Mouse (Mus musculus) forebrain, embryonic 14.5 days (tissue): ENCODE measurements around the gene 4931414P19Rik. TPM values are rescaled to one million over a fixed set of nuclear protein-coding genes. Genes with fewer than 3 reads are reported as not detected.
A peak's percentile ranks its signal among the peaks of the same experiment; 100 is the strongest.

Experiments used
- ATAC-seq: fragments of 200-750 bp; cut with Nextera tagmentation; 2 replicates; pipeline ENCODE4 v1.8.0; 2017; ENCODE audit warnings: mild to moderate bottlenecking, moderate library complexity
- DNase-seq: peaks from one replicate; pipeline ENCODE4 v3.0.0-alpha.2; 2015; ENCODE audit warnings: low spot score
- H3K27ac ChIP-seq: fragments of 300-500 bp; sonication (generic); 2 replicates; pipeline ENCODE4 v1.5.1; 2014; ENCODE audit warnings: low read depth, mild to moderate bottlenecking, control low read depth, low read length, moderate library complexity
- H3K27me3 ChIP-seq: fragments of 300-500 bp; sonication (generic); replicated peaks from 2 replicates; pipeline ENCODE4 v1.6.1; 2014; ENCODE audit warnings: low read length, control low read depth, mixed read lengths; ENCODE audit not compliant: control insufficient read depth, insufficient read depth
- H3K36me3 ChIP-seq: fragments of 300-500 bp; sonication (generic); 2 replicates; pipeline ENCODE4 v1.6.1; 2014; ENCODE audit warnings: low read length, control low read depth; ENCODE audit not compliant: control insufficient read depth, insufficient read depth
- H3K4me1 ChIP-seq: fragments of 300-500 bp; sonication (generic); 2 replicates; pipeline ENCODE4 v1.6.1; 2014; ENCODE audit warnings: antibody characterized with exemption, low read length, control low read depth; ENCODE audit not compliant: control insufficient read depth, insufficient read depth
- H3K4me2 ChIP-seq: fragments of 300-500 bp; sonication (generic); 2 replicates; pipeline ENCODE4 v1.6.1; 2014; ENCODE audit warnings: mild to moderate bottlenecking, control low read depth, low read length
- H3K4me3 ChIP-seq: fragments of 300-500 bp; sonication (generic); 2 replicates; pipeline ENCODE4 v1.5.1; 2014; ENCODE audit warnings: low read depth, low read length, control low read depth
- H3K9ac ChIP-seq: fragments of 300-500 bp; sonication (generic); 2 replicates; pipeline ENCODE4 v1.6.1; 2014; ENCODE audit warnings: mild to moderate bottlenecking, low read length, control low read depth, moderate library complexity
- H3K9me3 ChIP-seq: fragments of 300-500 bp; sonication (generic); replicated peaks from 2 replicates; pipeline ENCODE4 v1.6.1; 2016; ENCODE audit warnings: low read length, control low read depth, mixed read lengths; ENCODE audit not compliant: control insufficient read depth
- WGBS: fragments of 180-500 bp; shearing (Covaris S2); extraction: QIAGEN DNeasy Blood & Tissue Kit; methylation state at CpG from one replicate; pipeline ENCODE4 v1.1.7; 2014; 5-methylcytosine and 5-hydroxymethylcytosine counted together
- polyA plus RNA-seq: library from polyadenylated mRNA; unstranded; fragments of >200 nt; fragmentation: Nextera tagmentation; extraction: Ambion mirVana; gene quantifications from 2 replicates; pipeline ENCODE4 v1.2.1, GENCODE M21; 2014

4931414P19Rik gene
- polyA plus RNA-seq, 1 experiment from 2014 or later: 6.3 TPM

DNA sequence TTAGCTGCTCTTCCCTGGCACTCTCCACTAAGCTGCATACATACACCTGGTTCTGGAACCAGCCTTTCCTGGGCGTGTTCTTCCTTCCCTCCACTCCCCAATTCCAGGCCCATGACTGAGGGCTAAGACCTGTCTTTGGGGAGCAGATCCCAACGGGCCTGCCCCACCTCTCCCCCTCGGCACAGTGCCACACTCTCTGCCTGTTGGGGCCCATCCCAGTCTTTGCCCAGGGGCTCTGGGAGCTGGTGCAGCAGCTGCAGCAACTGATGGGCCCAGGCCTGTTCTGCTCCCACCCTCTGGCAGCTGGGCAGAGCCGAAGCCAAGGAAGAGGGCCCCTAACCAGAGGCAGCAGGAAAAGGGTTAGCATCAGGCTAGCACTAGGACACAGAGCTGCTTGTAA, 31.5 kb downstream of the 4931414P19Rik start:
- 0 out of 2 replicates have a peak, but pooled peaks cover 10% of the 10 kb centered on the region for H3K27me3 ChIP-seq
- peak overlapping the region; percentile 65 for H3K4me3 ChIP-seq
- peak overlapping the region; percentile 53; the same call in 1 of the 2 replicates for H3K27ac ChIP-seq
- peak overlapping the region; percentile 83 for H3K9ac ChIP-seq
- DNase-seq (peak; percentile 42), ATAC-seq (no peak)
- peaks cover 19% of the 10 kb centered on the region; the same call in 1 of the 2 replicates for H3K4me1 ChIP-seq
- peaks cover 14% of the 10 kb centered on the region; the same call in 1 of the 2 replicates for H3K36me3 ChIP-seq
- 2% methylated on average over 4 of the region's 4 CpGs for WGBS
- peak overlapping the region; percentile 58 for H3K4me2 ChIP-seq
- no peaks in the 10 kb centered on the region for H3K9me3 ChIP-seq

GRCm38 (mm10) chr14:54572790-54573736, 32.7 kb downstream of the 4931414P19Rik start:
- Histone ChIP-seq H3K9ac (peak overlapping the region; percentile 83), H3K4me3 (peak overlapping the region; percentile 65), H3K4me1 (peaks cover 19% of the 10 kb centered on the region; the same call in 1 of the 2 replicates), H3K36me3 (peaks cover 23% of the 10 kb centered on the region), H3K27ac (peak overlapping the region; percentile 40), H3K9me3 (no peaks in the 10 kb centered on the region), H3K27me3 (0 out of 2 replicates have a peak, but pooled peaks cover 10% of the 10 kb centered on the region), H3K4me2 (peak overlapping the region; percentile 58)
- ATAC-seq (peak; percentile 49), DNase-seq (peak; percentile 83)
- 4% methylated on average over 14 of the region's 14 CpGs for WGBS

GRCm38 (mm10) chr14:54572122-54572521, 33.7 kb downstream of the 4931414P19Rik start:
- DNase-seq (no peak), ATAC-seq (no peak)
- H3K9me3 ChIP-seq: no peaks in the 10 kb centered on the region
- 25% methylated on average over 4 of the region's 4 CpGs for WGBS
- H3K36me3 ChIP-seq: peaks cover 32% of the 10 kb centered on the region
- no peak overlapping the region for H3K9ac ChIP-seq
- H3K4me3 ChIP-seq: no peak overlapping the region
- H3K27me3 ChIP-seq: 0 out of 2 replicates have a peak, but pooled peaks cover 7% of the 10 kb centered on the region
- peak overlapping the region; percentile 58; the same call in 1 of the 2 replicates for H3K4me2 ChIP-seq
- H3K4me1 ChIP-seq: peaks cover 19% of the 10 kb centered on the region; the same call in 1 of the 2 replicates
- peak overlapping the region; percentile 40; the same call in 1 of the 2 replicates for H3K27ac ChIP-seq

DNA sequence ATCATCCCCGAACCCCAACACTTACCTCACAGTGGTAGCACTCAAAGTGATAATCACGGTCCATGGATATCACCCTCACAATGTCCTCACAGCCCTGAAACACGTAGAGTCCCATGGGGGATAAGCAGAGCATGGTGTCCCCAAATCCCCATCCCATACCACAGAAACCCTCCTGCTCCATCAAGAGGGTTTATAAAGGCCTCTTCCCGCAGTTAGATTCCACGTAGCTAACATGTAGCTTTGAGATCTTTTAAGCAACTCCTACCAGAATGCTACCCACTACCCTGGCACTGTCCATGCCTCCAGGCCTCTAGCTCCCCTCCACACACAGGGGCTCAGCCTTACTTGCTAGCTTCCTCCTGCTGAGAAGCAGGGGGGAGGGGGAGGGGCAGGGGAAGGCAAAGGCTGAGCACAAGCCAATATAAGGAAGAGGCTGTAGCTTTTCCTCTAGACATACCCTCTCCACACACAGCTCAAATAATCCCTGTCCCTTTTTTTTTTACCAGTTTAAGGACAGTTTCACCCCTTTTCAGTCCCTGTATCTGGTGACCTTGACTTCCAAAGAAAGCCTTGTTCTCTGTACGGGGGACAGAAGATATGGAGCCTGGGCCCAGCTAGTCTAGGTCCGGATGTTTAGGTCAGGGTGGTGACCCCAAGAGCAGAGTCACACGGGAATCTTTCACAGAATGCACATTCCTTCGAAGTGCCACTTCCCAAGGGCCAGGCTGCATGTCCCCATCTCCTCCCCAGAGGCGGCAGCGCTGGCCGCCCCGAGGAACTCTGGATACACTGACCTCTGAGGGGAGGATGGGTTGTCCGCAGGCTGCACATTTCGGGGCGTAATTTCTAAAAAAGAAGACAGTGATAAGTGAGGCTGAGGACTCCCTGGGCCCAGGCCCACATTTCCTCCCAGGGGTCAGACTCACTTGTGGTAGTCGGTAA, 36.1 kb downstream of the 4931414P19Rik start:
- WGBS: 65% methylated on average over 17 of the region's 17 CpGs
- Histone ChIP-seq H3K4me3 (no peak overlapping the region), H3K27me3 (no peaks in the 10 kb centered on the region), H3K9me3 (no peaks in the 10 kb centered on the region), H3K27ac (no peak overlapping the region), H3K4me2 (no peak overlapping the region), H3K9ac (no peak overlapping the region; the same call in 1 of the 2 replicates), H3K4me1 (0 out of 2 replicates have a peak, but pooled peaks cover 10% of the 10 kb centered on the region), H3K36me3 (peaks cover 36% of the 10 kb centered on the region)
- ATAC-seq (no peak), DNase-seq (no peak)

DNA sequence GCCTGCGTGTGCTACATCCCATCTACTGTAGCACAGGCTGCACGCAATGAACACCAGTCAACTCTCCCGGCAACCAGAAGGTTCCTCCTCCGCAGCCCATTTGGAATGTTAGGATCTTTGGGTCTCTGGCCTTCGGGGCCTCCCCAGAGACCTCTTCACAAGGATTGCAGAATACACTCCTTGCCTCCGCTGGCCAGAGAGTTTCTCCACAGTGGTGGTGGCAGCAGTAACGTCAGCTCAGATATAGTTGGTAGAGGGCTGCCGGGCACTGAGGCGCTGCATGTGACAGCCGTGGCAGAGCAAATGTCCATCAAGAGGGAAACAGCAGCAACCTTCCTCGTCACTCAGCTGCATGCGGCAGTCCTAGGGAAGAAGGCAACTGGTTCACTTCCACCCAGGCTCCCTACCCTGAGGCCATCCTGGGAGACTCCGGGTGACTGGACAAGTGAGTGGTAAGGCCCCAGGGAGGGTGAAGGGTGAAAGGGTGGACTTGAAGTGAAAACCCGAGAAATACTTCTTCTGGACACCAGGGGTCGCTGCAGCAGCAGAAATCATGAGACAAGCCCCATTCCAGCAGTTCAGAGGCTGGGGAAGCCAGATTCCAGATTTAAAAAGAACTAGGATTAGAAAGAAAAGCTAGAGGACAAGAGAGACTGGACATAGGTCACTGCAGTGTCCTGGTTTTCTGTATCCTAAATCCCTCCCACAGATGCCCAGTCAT, 36.9 kb downstream of the 4931414P19Rik start:
- ATAC-seq (peak; percentile 24; the same call in 1 of the 2 replicates), DNase-seq (peak; percentile 86)
- Histone ChIP-seq H3K27me3 (no peaks in the 10 kb centered on the region), H3K9me3 (no peaks in the 10 kb centered on the region), H3K4me3 (no peak overlapping the region), H3K4me1 (0 out of 2 replicates have a peak, but pooled peaks cover 10% of the 10 kb centered on the region), H3K36me3 (peaks cover 36% of the 10 kb centered on the region), H3K4me2 (no peak overlapping the region), H3K9ac (no peak overlapping the region), H3K27ac (no peak overlapping the region)
- WGBS: 77% methylated on average over 15 of the region's 15 CpGs

DNA sequence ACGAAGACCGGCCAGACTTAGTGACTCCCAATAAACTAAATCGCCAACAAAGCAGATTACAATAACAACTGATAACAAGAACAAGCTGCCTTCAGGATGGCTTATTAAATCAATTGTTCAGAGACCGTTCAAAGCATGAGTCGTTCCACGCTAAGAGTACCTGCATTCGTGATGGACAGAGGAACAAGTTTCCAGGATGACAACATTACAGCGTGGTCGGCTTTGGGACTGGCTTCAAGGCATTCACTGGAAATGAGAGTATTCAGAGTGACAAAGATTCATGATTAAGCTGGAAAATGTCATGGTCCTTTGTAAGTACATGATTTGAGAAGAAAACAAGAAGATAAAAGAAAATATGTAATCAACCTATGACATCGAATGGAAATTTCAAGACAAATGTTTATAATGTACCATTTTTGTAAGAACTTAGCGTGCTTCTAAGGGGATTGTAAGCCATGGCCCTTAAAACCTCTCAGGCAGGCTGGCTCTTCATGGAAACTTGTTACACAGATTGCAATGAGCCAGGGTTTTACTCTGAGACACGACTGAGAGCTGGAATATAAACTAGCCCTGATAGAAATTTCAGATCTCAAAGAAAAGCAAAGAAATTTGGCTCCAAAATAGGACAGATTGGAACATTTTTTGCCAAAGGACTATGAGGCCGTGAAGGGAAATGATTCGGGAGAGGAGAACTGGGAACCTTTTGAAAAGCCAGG, 45.1 kb downstream of the 4931414P19Rik start:
- Histone ChIP-seq H3K36me3 (no peaks in the 10 kb centered on the region), H3K4me1 (no peaks in the 10 kb centered on the region), H3K27ac (no peak overlapping the region), H3K9ac (no peak overlapping the region), H3K27me3 (no peaks in the 10 kb centered on the region), H3K4me2 (no peak overlapping the region), H3K9me3 (no peaks in the 10 kb centered on the region), H3K4me3 (no peak overlapping the region)
- DNase-seq (no peak), ATAC-seq (no peak)
- 86% methylated on average over 14 of the region's 14 CpGs for WGBS

DNA sequence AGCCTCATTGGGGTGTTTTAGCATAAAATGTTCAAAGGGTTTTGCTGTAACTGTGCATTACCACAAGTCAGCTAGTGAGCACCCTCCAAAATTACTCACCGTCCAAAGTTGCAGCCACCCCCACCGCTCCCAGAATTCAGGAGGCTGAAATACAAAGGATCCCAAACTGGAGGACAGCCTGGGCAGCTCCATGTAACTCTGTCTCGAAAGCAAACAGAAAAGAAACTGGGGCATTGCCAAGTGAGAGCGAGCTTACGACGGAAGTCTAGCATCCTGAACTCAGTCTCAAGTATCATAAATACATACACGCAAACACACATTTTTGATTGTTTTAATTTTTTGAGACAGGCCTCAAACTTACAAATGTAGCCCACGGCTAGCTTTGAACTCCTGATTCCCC, 48.5 kb downstream of the 4931414P19Rik start:
- Histone ChIP-seq H3K36me3 (no peaks in the 10 kb centered on the region), H3K9me3 (no peaks in the 10 kb centered on the region), H3K4me1 (0 out of 2 replicates have a peak, but pooled peaks cover 7% of the 10 kb centered on the region), H3K27me3 (no peaks in the 10 kb centered on the region), H3K4me3 (no peak overlapping the region), H3K9ac (no peak overlapping the region), H3K27ac (no peak overlapping the region), H3K4me2 (no peak overlapping the region)
- ATAC-seq (no peak), DNase-seq (no peak)
- WGBS: 73% methylated on average over 8 of the region's 8 CpGs
